Mouse (Mus musculus): Measurements from ENCODE around the gene Bok.

The Bok gene

DNA sequence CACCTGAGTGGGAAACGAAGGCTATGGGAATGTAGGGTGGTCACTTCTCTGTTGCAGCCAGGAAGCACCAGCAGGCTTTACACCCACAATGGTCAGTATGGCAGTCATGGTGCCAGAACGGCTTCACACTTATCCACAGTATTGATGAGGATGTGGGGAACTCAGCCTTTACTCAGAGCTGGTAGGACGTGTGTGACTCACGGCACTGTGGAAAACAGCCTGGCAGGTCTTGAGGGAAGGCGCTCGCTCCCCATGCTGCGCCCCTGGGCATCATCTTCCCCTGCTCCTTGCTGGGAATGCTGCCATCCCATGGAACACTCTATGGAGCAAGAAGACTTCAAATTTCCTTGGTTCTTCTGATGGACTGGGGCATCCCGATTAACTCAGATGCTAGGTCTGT lies 5.6 kb downstream of the Bok start:
- no peak for DNase-seq (ENCODE audit: low read depth)

DNA sequence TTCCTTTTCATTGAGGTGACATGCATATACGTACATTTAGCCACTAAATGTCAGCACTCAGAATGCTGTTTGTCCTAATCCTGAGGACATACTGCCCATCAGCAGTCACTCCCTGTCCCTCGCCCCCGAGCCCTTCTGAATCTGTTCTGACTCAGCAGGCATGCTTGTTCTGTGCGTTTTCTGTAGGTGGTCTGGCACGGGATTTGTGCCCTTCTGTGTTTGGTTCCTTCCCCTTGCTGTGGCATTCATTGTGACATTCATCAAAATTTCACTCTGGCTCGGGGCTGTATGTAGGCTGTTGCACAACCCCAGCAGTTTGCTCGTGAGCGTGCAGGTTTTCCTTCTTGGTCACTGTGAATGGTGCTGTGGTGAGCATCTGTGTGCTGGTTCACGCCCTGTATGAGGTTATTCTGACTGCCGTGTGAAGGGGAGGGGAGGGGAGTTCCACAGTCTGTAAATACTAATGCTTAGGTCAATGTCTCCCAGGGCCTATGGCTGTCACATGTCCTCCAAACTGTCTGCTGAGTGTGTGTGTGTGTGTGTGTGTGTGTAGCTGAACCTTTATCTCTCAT lies 6.4 kb downstream of the Bok start:
- DNase-seq (ENCODE audit: low read depth), result peak; percentile 81

- DNase-seq (ENCODE audit: low read depth), result no peak
These were observed 7.3 kb downstream of the Bok start for GRCm38 (mm10) chr1:93692773-93693172.

GRCm38 (mm10) chr1:93693502-93693901 lies 8.0 kb downstream of the Bok start:
- no peak for DNase-seq (ENCODE audit: low read depth)

DNA sequence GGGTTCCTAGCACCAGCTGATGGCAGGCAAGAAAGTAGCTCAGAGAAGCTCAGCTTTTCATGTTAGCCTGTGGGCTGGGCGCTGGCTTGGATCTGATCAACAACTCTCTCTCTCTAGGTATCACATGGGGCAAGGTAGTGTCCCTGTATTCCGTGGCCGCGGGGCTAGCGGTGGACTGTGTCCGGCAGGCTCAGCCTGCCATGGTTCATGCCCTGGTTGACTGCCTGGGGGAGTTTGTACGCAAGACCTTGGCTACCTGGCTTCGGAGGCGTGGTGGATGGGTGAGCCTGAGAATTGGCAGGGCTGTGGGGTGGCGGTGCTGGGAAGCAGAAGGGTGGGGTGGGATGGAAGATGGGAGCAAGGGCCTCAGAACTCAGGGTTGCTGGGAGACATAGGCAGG lies 8.5 kb downstream of the Bok start:
- DNase-seq (ENCODE audit: low read depth), result no peak

GRCm38 (mm10) chr1:93694966-93695365 lies 9.5 kb downstream of the Bok start:
- DNase-seq (ENCODE audit: low read depth), result peak; percentile 73

DNA sequence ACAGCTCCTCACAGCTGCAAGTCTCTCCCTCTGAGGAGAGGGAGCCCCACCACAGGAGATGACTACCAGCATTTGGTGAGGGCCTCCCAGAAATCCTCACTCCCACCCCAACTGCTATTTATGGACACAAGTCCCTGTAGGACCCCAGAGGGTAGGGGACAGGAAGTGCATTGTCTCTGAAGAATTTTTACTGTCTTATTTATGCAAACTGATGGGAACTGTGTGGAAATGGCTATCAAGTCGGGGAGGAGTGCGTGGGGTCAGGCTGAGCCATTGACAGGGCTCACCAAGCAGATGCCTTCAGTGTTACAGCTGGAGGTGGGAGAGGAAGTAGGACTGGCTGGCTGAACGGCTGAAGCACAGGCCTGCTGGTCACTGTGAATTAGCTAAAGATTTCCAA lies 11.9 kb downstream of the Bok start:
- DNase-seq (ENCODE audit: low read depth), result no peak

GRCm38 (mm10) chr1:93699159-93699558 lies 13.7 kb downstream of the Bok start:
- no peak for DNase-seq (ENCODE audit: low read depth)

- no peak for DNase-seq (ENCODE audit: low read depth)
These were observed 16.6 kb downstream of the Bok start for GRCm38 (mm10) chr1:93702106-93702505.

- DNase-seq (ENCODE audit: low read depth), result no peak
These were observed 18.1 kb downstream of the Bok start for GRCm38 (mm10) chr1:93703472-93704048.

- DNase-seq (ENCODE audit: low read depth), result no peak
These were observed 18.9 kb downstream of the Bok start for GRCm38 (mm10) chr1:93704341-93704740.

DNA sequence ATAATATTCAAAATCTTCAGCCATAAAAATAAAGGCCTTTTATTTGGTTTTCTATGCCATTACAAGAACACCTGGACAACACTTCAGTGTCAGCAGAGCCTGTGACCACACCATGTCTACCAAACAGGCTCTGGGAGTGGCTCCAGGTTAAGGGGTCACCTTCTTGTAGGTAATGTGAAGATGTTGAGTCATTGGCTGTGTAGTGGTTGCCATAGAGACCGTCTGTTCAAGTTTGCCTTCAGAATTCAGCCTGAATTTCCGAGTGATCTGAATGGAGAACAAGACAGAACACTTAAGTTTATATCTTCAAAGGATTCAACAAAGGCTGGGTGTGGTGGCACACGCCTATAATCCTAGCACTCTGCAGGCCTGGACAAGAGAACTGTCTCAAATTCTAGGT lies 19.9 kb downstream of the Bok start:
- no peak for DNase-seq (ENCODE audit: low read depth)

GRCm38 (mm10) chr1:93716166-93716565 lies 30.7 kb downstream of the Bok start:
- DNase-seq (ENCODE audit: low read depth), result no peak

DNA sequence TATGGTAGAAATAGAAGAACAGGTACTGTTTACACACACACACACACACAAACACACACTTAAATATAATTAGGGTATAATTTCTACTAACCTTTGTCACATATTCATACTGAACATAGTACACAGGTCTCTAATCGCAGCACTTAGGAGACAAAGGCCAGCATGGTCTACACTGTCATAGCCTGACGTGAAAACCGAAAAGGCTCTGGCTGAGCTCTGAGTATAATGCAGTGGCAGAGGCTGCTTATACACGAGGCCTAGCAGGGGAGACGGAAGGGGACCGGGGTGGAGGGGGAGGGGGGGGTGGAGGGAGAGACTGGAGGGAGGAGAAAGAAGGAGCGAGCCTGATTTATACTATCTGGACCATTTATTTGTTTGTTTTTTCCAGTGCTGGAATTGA lies 36.1 kb downstream of the Bok start:
- DNase-seq (ENCODE audit: low read depth), result no peak

- DNase-seq (ENCODE audit: low read depth), result no peak
These were observed 39.2 kb downstream of the Bok start for GRCm38 (mm10) chr1:93724623-93725022.

- DNase-seq (ENCODE audit: low read depth), result no peak
These were observed 40.2 kb downstream of the Bok start for GRCm38 (mm10) chr1:93725665-93726064.

DNA sequence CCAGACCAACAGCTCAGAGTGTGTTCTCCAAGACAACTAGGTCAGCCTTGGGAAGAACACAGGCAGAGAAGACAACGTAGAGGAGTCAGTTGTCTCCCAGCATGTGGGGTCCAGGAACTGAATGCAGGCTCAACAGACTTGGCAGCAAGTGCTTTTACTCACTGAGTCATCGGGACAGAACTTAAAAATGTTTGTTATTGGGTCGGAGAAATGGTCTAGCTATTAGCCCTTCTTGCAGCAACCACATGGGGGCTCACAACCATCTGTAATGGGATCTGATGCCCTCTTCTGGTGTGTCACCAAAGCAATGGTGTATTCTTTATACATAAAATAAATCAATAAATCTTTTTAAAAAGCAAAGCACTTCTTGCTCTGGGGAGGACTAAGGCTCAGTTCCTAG lies 40.7 kb downstream of the Bok start:
- DNase-seq (ENCODE audit: low read depth), result peak; percentile 29

DNA sequence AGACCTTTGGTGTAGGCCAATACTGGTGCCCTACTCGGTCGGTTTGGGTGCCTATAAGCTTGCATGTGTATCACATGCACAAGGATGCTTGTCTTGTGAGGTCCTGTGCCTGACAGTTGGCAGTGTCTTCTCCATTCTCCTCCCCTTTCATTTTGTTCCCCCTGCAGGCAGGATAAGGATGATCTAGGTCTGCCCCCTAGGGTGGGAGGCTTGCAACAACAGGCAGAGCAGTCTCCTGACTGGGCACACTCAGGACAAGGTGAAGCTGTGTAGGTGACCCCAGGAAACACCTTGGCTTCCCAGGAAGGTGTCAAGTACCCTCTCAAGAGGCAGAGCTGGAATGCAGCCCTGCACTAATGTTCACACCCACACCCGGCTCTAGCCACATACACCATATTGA lies 41.5 kb downstream of the Bok start:
- peak; percentile 72 for DNase-seq (ENCODE audit: low read depth)

DNA sequence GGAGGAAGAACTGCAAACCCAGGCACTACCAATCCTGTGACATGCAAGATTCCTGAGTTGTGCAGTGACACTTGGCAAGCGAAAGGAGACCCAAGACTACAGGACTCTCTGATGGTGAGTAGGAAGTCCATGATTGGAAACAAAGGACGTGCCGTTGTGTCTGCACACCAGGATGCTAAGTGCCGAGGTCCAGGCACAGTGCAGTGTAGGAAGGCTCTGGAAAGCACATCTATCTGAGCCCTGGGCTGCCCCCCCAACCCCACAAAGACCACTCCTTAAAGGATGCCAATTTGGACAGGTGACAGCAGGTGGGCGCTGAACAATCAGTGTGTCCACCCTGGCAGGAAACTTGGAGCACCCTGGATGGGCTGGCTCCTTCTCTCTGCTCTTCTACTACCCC lies 45.6 kb downstream of the Bok start:
- DNase-seq (ENCODE audit: low read depth), result no peak

- no peak for DNase-seq (ENCODE audit: low read depth)
These were observed 46.4 kb downstream of the Bok start for GRCm38 (mm10) chr1:93731880-93732281.

- DNase-seq (ENCODE audit: low read depth), result no peak
These were observed 50.4 kb downstream of the Bok start for GRCm38 (mm10) chr1:93735859-93736258.

- DNase-seq (ENCODE audit: low read depth), result no peak
These were observed 52.3 kb downstream of the Bok start for GRCm38 (mm10) chr1:93737711-93738110.

DNA sequence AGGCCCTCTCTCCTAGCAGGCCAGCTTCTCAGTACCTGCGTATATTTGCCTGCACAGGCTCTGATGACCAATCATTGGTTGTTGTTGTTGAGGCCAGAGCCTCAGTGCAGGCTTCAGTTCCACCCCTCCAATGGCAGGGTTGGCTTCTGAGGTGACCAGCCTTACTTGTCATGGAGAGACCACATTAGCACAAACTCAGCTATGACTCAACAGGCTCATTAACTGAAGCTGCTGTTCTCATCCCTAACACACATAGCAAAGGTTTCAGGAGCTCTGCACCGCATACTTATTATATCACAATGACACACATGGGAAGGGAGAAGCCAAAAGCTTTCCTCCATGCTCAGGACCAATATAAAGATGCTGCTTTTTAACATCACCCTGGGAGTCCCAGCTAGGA lies 55.2 kb downstream of the Bok start:
- peak; percentile 73 for DNase-seq (ENCODE audit: low read depth)

GRCm38 (mm10) chr1:93741987-93742386 lies 56.5 kb downstream of the Bok start:
- no peak for DNase-seq (ENCODE audit: low read depth)
